ENCODE assay signal across 8 mouse cellular contexts in genomic region chr13:25055873-25056667, GRCm38 (mm10). TPM values are rescaled to one million over a fixed set of nuclear protein-coding genes. Genes with fewer than 3 reads are reported as not detected.
DNase-seq lines count a peak whose midpoint lies in the region; ATAC-seq lines count a peak whose summit lies in the region.

Dcdc2a (plus strand) TSS chr13:25056004.

- H3K36me3 ChIP-seq in embryonic facial prominence, embryonic 12.5 days, result no peaks in the 10 kb centered on the region
- H3K36me3 ChIP-seq in intestine, embryonic 15.5 days, result no peaks in the 10 kb centered on the region
- no peaks in the 10 kb centered on the region for H3K36me3 ChIP-seq in midbrain, embryonic 16.5 days (ENCODE audit: control insufficient read depth, insufficient read depth, low read length)

- peak within 1 kb of the TSS; percentile 77 for H3K4me2 ChIP-seq in embryonic facial prominence, embryonic 12.5 days (replicated peaks)
- peak within 1 kb of the TSS; percentile 93 for H3K4me2 ChIP-seq in intestine, embryonic 15.5 days (replicated peaks)
- peak within 1 kb of the TSS; percentile 96 for H3K4me2 ChIP-seq in midbrain, embryonic 16.5 days (ENCODE audit: low read length)

- peaks cover 46% of the 10 kb centered on the region for H3K27me3 ChIP-seq in embryonic facial prominence, embryonic 12.5 days
- H3K27me3 ChIP-seq in intestine, embryonic 15.5 days (replicated peaks), result peaks cover 10% of the 10 kb centered on the region
- H3K27me3 ChIP-seq in midbrain, embryonic 16.5 days (ENCODE audit: control insufficient read depth, insufficient read depth, low read depth, low read length), result no peaks in the 10 kb centered on the region; the same call in 1 of the 2 replicates

- 0 out of 2 replicates have a peak, but pooled peaks cover 6% of the 10 kb centered on the region for H3K9me3 ChIP-seq in embryonic facial prominence, embryonic 12.5 days
- H3K9me3 ChIP-seq in intestine, embryonic 15.5 days, result no peaks in the 10 kb centered on the region
- no peaks in the 10 kb centered on the region for H3K9me3 ChIP-seq in midbrain, embryonic 16.5 days (replicated peaks; ENCODE audit: control insufficient read depth, low read length, poor library complexity, severe bottlenecking)

- H3K27ac ChIP-seq in embryonic facial prominence, embryonic 12.5 days, result no peak within 1 kb of the TSS
- no peak within 1 kb of the TSS for H3K27ac ChIP-seq in intestine, embryonic 15.5 days
- H3K27ac ChIP-seq in midbrain, embryonic 16.5 days (ENCODE audit: low read length), result peak within 1 kb of the TSS; percentile 38; the same call in 1 of the 2 replicates

- peak within 1 kb of the TSS; percentile 47 for H3K4me3 ChIP-seq in embryonic facial prominence, embryonic 12.5 days
- peak within 1 kb of the TSS; percentile 51 for H3K4me3 ChIP-seq in intestine, embryonic 15.5 days (replicated peaks)
- peak within 1 kb of the TSS; percentile 57 for H3K4me3 ChIP-seq in midbrain, embryonic 16.5 days (ENCODE audit: low read depth, low read length)

- H3K4me1 ChIP-seq in embryonic facial prominence, embryonic 12.5 days, result peaks cover 10% of the 10 kb centered on the region
- H3K4me1 ChIP-seq in intestine, embryonic 15.5 days (replicated peaks), result peaks cover 6% of the 10 kb centered on the region; the same call in 1 of the 2 replicates
- peaks cover 11% of the 10 kb centered on the region for H3K4me1 ChIP-seq in midbrain, embryonic 16.5 days (ENCODE audit: control insufficient read depth, insufficient read depth, low read length)

- peak; percentile 60; the same call in 1 of the 2 replicates for ATAC-seq in embryonic facial prominence, embryonic 12.5 days (ENCODE audit: insufficient number of reproducible peaks, insufficient read depth, low FRiP score, low TSS enrichment)
- ATAC-seq in intestine, embryonic 15.5 days, result peak; percentile 91
- peak; percentile 79 for ATAC-seq in midbrain, embryonic 16.5 days

- H3K9ac ChIP-seq in embryonic facial prominence, embryonic 12.5 days, result peak within 1 kb of the TSS; percentile 36
- H3K9ac ChIP-seq in intestine, embryonic 15.5 days, result peak within 1 kb of the TSS; percentile 24; the same call in 1 of the 2 replicates
- peak within 1 kb of the TSS; percentile 67 for H3K9ac ChIP-seq in midbrain, embryonic 16.5 days (ENCODE audit: low read depth, low read length)

- WGBS in embryonic facial prominence, embryonic 12.5 days, result 3% methylated on average over 63 of the region's 63 CpGs
- WGBS in intestine, embryonic 15.5 days, result 4% methylated on average over 63 of the region's 63 CpGs
- 3% methylated on average over 63 of the region's 63 CpGs for WGBS in midbrain, embryonic 16.5 days

- peak; percentile 4 to 8 for DNase-seq in frontal cortex, postnatal 36 days (ENCODE audit: low spot score in 2 of 2)
- no peak for DNase-seq in frontal cortex, postnatal 25 days (ENCODE audit: low spot score in 2 of 2)
- DNase-seq in Muller cell, postnatal 12 days (ENCODE audit: inconsistent ontology term), result peak; percentile 10
- DNase-seq in liver (peak; percentile 4), adipocyte (ENCODE audit: low spot score) (no peak)

RNA-seq across cellular contexts. Expression of gene Dcdc2a, which starts in this region (rescaled TPM):
- polyA plus RNA-seq in embryonic facial prominence, embryonic 12.5 days (2016; fragmentation: Nextera tagmentation; extraction: Ambion mirVana), result 1.7 and 1.9 TPM in 2 replicates
- 0.96 and 1.8 TPM in 2 replicates for polyA plus RNA-seq in intestine, embryonic 15.5 days (2015; fragmentation: Nextera tagmentation; extraction: Ambion mirVana)
- polyA plus RNA-seq in midbrain, embryonic 16.5 days (2015; fragmentation: Nextera tagmentation; extraction: Ambion mirVana), result 3.9 and 4.8 TPM in 2 replicates

Comparison
In these comparisons a context has a peak if more than half of its experiments do, and no peak if none do; other contexts are left out.
1. DNase-seq: peak in frontal cortex, postnatal 36 days (2 of 2), Muller cell, postnatal 12 days (single experiment) and liver (single experiment); none in frontal cortex, postnatal 25 days (0 of 2) and adipocyte (single experiment).
2. Peak in every context shown above with its lines, with median percentiles within 50 percentile points of each other: ATAC-seq, H3K4me2 ChIP-seq, H3K4me3 ChIP-seq and H3K9ac ChIP-seq.